Mouse (Mus musculus) left cerebral cortex, adult 8-10 months (tissue): ENCODE data around the gene Lrrc74a. TPM values are rescaled to one million over a fixed set of nuclear protein-coding genes. Genes with fewer than 3 reads are reported as not detected.

Experiments
- DNase-seq, 2 experiments: peaks; one replicate each; pipeline ENCODE4 v3.0.0; 2022; ENCODE audit warnings: low spot score in 2 of 2
- total RNA-seq, 4 experiments: library from RNA; stranded (reverse); gene quantifications; 2 replicates each; pipeline ENCODE4 v1.2.4; 2022

The Lrrc74a gene
- total RNA-seq, 4 experiments from 2014 or later = not detected

GRCm38 (mm10) chr12:86719961-86720639 lies 14.1 kb upstream of the Lrrc74a start:
- no peak for DNase-seq

GRCm38 (mm10) chr12:86721453-86721852 lies 12.7 kb upstream of the Lrrc74a start:
- no peak for DNase-seq

GRCm38 (mm10) chr12:86724300-86724699 lies 9.9 kb upstream of the Lrrc74a start:
- DNase-seq = no peak

GRCm38 (mm10) chr12:86725706-86726105 lies 8.5 kb upstream of the Lrrc74a start:
- no peak for DNase-seq

GRCm38 (mm10) chr12:86726120-86726640 lies 8.0 kb upstream of the Lrrc74a start, which contains the start of gene Angel1:
Angel1 (minus strand) TSS chr12:86726460.
- peak; percentile 82 to 95 for DNase-seq

GRCm38 (mm10) chr12:86761036-86761435 lies 26.9 kb downstream of the Lrrc74a start:
- no peak for DNase-seq

GRCm38 (mm10) chr12:86764060-86764459 lies 29.9 kb downstream of the Lrrc74a start:
- no peak for DNase-seq

- no peak for DNase-seq
These were observed 32.3 kb downstream of the Lrrc74a start for GRCm38 (mm10) chr12:86766467-86766866.

- DNase-seq = peak in 1 of 2 experiments; percentile 48
These were observed 33.9 kb downstream of the Lrrc74a start for GRCm38 (mm10) chr12:86767868-86768631.

GRCm38 (mm10) chr12:86768986-86769580 lies 34.9 kb downstream of the Lrrc74a start:
- DNase-seq = peak; percentile 67 to 91

- DNase-seq = no peak
These were observed 35.6 kb downstream of the Lrrc74a start for GRCm38 (mm10) chr12:86769819-86770218.

GRCm38 (mm10) chr12:86770261-86770670 lies 36.1 kb downstream of the Lrrc74a start:
- peak in 1 of 2 experiments; percentile 43 for DNase-seq

GRCm38 (mm10) chr12:86770927-86771326 lies 36.8 kb downstream of the Lrrc74a start:
- no peak for DNase-seq

- peak; percentile 73 to 85 for DNase-seq
These were observed 37.8 kb downstream of the Lrrc74a start for GRCm38 (mm10) chr12:86771823-86772427.

- DNase-seq = no peak
These were observed 38.4 kb downstream of the Lrrc74a start for GRCm38 (mm10) chr12:86772551-86772950.

- no peak for DNase-seq
These were observed 41.6 kb downstream of the Lrrc74a start for GRCm38 (mm10) chr12:86775561-86776280.

GRCm38 (mm10) chr12:86776341-86776860 lies 42.2 kb downstream of the Lrrc74a start:
- DNase-seq = no peak

- DNase-seq = no peak
These were observed 44.4 kb downstream of the Lrrc74a start for GRCm38 (mm10) chr12:86778531-86778930.

GRCm38 (mm10) chr12:86779206-86779989 lies 45.2 kb downstream of the Lrrc74a start:
- DNase-seq = no peak
